Mouse (Mus musculus): ENCODE measurements around the gene Wdr60.

DNA sequence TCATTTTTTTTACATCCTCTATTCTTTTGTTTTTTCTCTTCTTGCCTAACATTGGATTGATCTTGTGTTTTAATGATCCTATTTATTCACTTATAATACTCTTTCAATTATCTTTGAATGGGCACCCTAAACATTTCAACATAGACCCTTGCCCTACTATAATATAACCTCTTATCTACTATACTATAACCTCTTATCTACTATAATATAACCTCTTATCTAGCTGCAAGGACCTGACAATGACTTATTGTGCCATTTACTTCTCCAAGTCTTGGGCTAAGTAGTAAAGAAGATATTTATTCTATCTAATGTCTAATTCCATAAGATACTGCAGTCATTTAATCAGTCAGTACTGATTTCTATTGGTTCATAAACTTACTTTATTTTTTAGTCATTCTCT, 24.5 kb downstream of the Wdr60 start:
- TF ChIP-seq POLR2A (IDR thresholded peaks at IDR 0.05; ENCODE audit: control insufficient read depth, extremely low read depth, insufficient read depth, low read length, poor library complexity) (no peak), CTCF (IDR thresholded peaks at IDR 0.05; ENCODE audit: borderline replicate concordance, control insufficient read depth, extremely low read depth, insufficient read depth, low read length, poor library complexity) (no peak)
